Mouse (Mus musculus): ENCODE results near the gene Tex46. TPM values are rescaled to one million over a fixed set of nuclear protein-coding genes. Genes with fewer than 3 reads are reported as not detected.

Tex46 gene
- total RNA-seq, 2 experiments from 2014 or later: not detected

Small RNA genes lying within 50 kb of the gene (microRNA-seq; reads per million reads assigned to microRNA genes)
- 0 reads per million in 2 experiments for gene Gm22180

Other genes starting within 250 kb of the Tex46 start
- gene Htr1d, start 186.9 kb upstream of the Tex46 start, total RNA-seq (2021): 1 to 10 TPM in 1 of 2 experiments, under 1 TPM in 1; 0.98 to 1.3 TPM
- gene 6030445D17Rik, start 148.2 kb upstream of the Tex46 start, total RNA-seq (2021): under 1 TPM; 0.62 TPM
- 10 to 100 TPM; 47.3 to 50.2 TPM for gene Luzp1, start 140.7 kb upstream of the Tex46 start, total RNA-seq (2021)
- gene Kdm1a, start 7.7 kb upstream of the Tex46 start, total RNA-seq (2021): 100 to 1,000 TPM; 129 to 136 TPM
- gene Lactbl1, start 12.2 kb downstream of the Tex46 start, total RNA-seq (2021): under 1 TPM in 1 of 2 experiments, not detected in 1; 0.11 TPM
- gene Ephb2, start 225.6 kb downstream of the Tex46 start, total RNA-seq (2021): 10 to 100 TPM; 55.1 to 57.0 TPM

Measured in layer of hippocampus, postnatal 10 days (tissue).